Mouse (Mus musculus) heart, adult 18-20 months (tissue): ENCODE measurements at regions not wholly inside any gene's neighbourhood (a gene's known extent, or its start where the extent isn't known, plus 50 kb on each side); places are given as distances from the start of the nearest gene placed in this dataset.

Experiments used
- DNase-seq, 2 experiments: peaks; one replicate each; pipeline ENCODE4 v3.0.0; 2021 to 2022; ENCODE audit warnings: mixed read lengths in 1 of 2
- microRNA-seq, 2 experiments: library from miRNA; unstranded; fragments of <30 nt; microRNA quantifications; one replicate each; pipeline ENCODE4 v1.2.0; 2022

DNA sequence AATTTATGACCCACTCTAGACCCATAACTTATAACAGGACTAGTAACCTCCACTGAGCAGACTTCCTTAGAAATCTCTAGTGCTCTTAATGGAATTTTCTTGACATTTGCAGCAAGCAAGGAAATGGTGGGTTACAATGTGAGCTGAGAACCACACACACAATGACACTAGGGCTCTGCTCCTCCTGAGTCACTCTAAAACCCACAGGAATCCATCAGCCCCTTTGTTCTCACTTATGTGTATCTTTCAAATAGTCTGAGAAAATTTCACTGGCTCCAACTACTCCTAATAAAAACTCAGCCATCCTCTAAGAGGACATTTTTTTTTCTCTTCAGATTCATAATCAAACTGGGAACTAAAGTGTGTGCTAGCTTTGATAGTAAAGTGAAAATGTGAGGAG is 101.0 kb upstream of the Pitrm1 start:
- DNase-seq, result no peak

DNA sequence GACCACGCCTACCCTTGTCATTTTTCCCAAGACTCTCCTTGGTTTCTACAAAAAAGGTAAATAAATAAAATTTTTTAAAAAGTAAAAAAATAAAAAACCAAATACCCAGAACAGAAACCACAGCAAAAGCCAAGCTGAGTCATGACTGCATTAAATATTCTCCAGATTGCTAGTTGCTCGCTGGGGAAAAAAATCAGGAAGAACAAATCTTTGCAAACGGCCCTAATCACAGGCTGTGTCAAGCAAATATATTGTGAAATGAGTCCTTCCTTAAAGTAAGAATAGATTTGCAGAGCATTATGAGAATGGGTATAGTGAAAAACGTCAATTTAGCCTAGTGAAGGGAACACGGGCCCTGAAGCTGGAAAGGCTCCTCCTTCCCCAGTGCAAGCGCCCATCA is 86.6 kb upstream of the Pitrm1 start:
- no peak for DNase-seq

DNA sequence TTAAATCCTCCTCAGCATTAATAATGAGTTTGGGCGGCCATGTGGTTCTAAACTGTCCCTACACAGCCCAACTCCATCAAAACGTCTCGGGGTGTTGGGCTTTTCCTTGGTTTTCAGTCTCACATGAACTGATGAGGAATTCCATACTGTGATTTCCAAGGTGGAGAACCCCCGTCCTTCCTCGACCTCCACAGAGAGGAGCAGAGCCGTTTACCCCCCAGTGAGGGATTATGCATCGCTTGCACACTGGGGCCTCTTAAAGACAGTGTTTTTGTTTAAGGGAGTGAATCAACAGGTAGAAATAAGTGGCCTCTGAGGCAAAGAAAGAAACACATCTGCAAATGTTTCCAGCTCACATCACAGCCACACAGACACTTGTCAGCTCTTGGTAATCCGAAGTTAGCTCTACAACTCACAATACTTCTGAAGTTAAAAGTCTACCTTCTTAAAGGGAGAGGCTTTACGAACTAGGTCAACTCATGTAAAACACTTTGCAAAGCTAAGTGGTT is 82.0 kb upstream of the Pitrm1 start:
- DNase-seq, result no peak

DNA sequence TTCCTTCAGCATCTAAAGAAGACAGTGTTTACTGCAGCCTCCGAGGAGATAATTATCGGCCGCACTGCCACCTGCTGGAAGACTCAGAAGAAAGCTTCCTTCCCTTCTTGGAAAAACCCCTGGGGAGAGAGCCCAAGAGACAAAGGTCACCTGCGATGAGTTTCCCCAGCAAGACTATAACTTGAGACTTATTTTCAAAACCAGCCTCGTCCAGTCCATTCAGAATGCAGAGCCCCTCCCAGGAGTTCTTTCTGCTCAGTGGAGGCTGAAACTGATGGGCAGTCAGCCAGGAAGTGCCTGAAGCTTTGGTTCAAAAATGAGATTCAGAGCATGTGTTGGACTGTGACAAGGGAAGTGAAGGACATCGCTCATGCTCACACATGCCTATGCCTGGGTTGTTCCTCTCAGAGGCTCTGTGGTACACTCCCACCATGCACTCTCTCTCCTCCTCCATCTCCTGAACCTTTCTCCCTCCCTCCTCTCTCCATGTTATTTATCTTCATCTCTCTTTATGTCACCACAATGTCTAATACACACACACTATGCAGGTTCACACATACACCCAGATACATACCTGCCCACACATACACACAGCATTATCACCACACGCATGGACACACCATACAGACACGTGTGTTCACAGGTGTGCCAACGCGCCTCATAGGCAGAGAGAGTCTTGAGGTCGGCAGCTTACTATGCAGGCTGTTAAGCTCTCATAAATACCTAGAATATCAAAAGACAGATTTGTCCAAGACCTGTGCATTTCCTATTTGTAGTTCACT is 78.3 kb upstream of the Pitrm1 start:
- peak; percentile 58 to 68 for DNase-seq

DNA sequence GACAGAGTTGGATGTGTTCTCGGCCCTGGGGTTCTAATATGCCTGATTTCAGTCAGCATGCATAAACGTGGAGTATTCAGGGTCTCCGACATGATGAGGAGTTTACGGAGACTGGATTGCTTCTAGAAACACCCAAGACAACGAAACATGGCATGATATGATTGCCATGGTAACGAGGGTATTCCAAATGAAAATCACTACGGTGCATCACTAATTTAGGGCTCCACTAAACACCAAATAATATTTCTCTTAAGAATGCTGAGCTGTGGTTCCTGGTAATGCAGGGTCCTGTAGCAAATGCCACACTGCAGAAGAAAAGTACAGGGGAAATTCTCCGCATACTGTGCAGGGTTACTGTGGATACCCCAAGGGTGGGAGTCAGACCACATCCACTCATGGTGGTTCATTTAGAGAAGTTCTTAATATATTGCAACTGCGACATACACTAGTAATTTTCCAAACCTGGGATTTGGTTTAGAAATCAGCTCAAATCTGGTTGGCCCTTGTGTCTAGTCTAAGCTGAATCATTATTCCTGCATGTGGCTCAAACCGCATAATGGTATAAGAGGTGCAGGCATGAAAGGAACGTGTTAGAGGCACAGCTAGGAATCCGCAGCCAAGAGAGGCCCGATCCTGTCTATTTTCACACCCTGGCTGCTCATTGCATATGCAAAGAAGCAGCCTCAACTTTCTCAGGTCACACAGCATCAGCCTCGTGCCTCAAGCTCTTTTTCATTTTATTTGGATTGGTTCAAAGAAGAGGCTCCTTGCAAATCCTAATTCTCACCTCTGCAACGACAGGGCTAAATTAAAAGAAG is 77.5 kb upstream of the Pitrm1 start:
- DNase-seq, result no peak

DNA sequence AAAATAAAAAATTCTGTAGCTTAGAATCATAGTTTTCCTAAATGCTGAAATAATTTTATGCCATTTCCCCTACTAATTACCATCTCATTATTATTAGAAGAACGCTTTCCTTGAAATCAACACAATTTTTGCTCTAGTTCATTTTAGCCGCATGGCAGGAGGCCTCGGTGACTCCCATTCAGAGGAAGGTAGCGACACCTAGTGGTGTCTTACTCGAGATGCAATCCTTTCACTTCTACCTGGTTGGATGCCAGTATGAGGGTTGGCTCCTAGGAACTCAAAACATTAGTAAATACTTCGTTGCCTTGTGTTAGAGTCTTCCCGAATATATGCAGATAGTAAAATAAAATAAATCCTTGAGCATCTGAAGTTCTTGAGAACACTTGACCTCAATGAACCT is 76.3 kb upstream of the Pitrm1 start:
- peak; percentile 77 to 84 for DNase-seq

DNA sequence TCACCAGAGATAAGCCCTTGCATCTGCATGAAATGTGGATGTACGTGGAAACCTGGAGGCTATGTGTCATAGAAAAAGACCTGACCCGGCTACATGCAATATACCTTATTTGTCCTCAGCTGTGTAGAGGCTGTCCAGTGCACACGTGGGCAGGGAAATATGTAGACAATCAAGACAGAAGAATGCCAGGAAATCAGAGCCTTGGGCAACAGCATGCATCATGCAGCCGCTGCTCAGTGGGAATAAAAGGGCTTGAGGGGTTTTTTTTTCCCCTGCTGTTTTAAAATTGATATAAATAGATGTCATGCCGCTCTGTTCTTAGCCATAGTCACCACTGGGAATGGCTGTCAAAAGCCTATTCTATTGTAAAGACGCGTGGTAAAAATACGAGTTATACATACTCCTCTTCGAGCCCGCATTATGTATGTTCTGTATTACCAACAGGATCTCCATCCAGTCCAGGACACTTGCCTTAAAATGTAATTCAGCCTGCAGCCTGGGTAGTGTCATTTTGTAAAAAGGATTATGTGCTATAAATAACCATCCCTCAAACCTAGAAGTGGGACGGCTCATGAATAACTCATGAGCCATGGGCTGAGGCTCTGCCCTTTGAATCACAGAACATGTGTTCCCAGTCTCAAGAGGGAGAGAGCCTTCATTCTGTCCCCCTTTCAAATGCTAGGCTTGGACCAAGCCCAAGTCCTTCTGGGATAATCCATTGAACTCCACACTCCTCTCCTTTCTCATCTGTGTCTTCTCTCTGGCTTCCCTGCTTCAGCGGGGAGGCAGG is 74.4 kb upstream of the Pitrm1 start:
- no peak for DNase-seq

DNA sequence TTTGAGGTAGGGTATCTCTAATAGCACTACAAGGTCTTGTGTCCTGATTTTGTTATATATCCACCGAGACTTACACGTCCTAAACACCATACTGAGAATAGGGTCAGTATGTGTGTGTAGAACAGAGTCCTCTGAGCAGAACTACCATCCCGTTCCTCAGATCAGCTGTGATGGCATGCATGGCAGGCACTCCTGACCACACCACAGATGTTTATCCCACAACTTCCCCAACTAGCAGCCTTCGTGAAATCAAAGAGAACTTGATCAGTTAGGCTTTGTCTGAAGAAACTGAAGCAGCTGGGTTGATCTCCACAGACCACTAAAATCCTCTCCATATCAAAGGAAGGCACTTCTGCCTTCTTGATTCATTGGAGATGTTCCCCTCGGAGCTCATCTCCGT is 68.3 kb upstream of the Pitrm1 start:
- DNase-seq, result no peak

DNA sequence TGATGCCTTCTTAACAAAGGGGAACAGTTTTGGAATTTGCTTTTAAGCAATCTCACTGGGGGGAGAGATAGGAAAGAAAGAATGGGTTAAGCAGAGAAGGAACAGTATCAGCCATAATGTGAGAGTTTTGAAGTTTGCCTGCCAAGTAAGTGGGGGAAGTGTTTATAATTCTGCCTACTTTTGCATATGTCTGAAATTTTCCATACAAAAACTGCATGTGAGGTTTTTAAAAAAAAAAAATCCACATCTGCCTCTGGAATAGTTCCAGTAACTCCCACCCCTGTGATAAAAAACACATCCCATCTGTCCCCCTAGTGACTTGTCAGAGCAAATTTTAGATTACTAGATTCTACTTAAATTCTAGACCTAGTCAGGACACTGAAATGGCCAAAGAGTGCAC is 63.5 kb upstream of the Pitrm1 start:
- no peak for DNase-seq

DNA sequence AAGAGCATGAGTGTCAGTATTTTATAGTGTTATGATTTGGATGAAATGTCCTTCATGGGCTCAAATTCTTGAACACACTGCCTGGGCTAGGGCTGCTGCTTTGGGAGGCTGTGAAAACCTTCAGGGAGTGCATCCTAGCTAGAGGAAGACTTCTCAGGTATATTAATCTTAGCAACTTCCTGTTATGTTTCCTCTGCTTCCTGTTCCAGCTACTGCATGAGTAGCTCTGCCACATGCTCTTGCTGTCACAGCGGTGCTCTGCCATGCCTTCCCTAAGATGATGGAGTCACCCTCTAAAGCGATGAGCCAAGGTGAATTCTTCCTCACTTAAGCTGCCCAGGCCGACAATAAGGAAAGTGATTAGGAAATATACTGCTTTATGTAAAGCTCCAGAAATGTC is 60.1 kb upstream of the Pitrm1 start:
- DNase-seq, result no peak

DNA sequence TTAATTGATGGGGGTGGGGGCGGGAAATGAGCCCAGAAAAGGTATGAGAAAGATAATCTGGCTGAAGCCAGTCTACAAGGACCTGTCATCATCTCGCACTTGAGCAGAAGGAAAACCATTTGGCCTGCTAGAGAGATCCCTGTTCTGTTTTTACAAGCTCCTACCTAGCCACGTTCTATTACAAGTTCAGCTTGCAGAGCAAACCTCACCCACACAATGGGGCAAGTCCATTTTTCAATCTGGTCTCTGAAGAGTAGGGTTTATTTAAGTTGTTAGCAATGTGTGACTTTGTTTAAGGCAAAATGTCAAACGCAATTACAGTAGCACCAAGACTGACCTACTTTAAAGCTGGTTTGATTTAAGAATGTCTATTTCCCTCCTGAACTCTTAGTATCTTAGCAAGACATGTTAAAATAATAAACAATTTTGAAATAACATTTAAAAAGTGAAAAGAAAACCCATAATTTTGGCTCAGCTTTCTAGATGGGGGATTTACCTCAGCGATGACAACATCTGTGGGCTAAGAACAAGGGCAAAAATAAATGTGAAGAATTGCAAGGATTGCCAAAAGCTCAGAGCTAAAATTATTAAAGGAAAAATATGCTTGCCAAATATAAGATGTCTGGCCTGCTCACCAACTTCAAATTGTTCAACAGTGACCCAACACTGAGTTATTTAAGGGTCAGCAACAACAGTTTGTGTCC is 54.9 kb upstream of the Pitrm1 start:
- DNase-seq, result no peak

Small RNA genes in the stretch of these regions (microRNA-seq; reads per million reads assigned to microRNA genes)
- gene Gm26259, result 0 reads per million in 2 experiments
